Mouse (Mus musculus): ENCODE measurements around the gene A530064D06Rik. TPM values are rescaled to one million over a fixed set of nuclear protein-coding genes. Genes with fewer than 3 reads are reported as not detected.
"Not testable (repeated sequence)": the region's sequence is repeated elsewhere in the genome, so short reads cannot be mapped to it uniquely, and the experiment has no call there.

Gene A530064D06Rik
- polyA plus RNA-seq (2015; fragmentation: Nextera tagmentation; extraction: Ambion mirVana), result 0.05 TPM in 1 of 2 replicates, not detected in the other

GRCm38 (mm10) chr17:48167103-48167502, at the start of gene A530064D06Rik:
Gene A530064D06Rik, minus strand, starts transcription at chr17:48167275.
- H3K4me2 ChIP-seq (replicated peaks; ENCODE audit: low read depth); H3K9me3 ChIP-seq (ENCODE audit: control insufficient read depth, low read length); H3K9ac ChIP-seq (ENCODE audit: low read length); DNase-seq (ENCODE audit: low spot score); H3K36me3 ChIP-seq (ENCODE audit: control insufficient read depth, insufficient read depth, low read length); H3K27ac ChIP-seq (replicated peaks); ATAC-seq (ENCODE audit: low FRiP score, low TSS enrichment); H3K27me3 ChIP-seq (ENCODE audit: control insufficient read depth, insufficient read depth, low read length); H3K4me3 ChIP-seq (ENCODE audit: low read depth, low read length); H3K4me1 ChIP-seq (replicated peaks; ENCODE audit: control insufficient read depth, insufficient read depth): not testable (repeated sequence)
- 55% methylated on average over 2 of the region's 2 CpGs for WGBS

GRCm38 (mm10) chr17:48215429-48215828, 48.4 kb upstream of the A530064D06Rik start:
- Histone ChIP-seq H3K4me2 (replicated peaks; ENCODE audit: low read depth) (no peak overlapping the region), H3K36me3 (ENCODE audit: control insufficient read depth, insufficient read depth, low read length) (no peaks in the 10 kb centered on the region), H3K4me1 (replicated peaks; ENCODE audit: control insufficient read depth, insufficient read depth) (no peaks in the 10 kb centered on the region), H3K9ac (ENCODE audit: low read length) (no peak overlapping the region), H3K27ac (replicated peaks) (no peak overlapping the region), H3K9me3 (ENCODE audit: control insufficient read depth, low read length) (no peaks in the 10 kb centered on the region), H3K27me3 (ENCODE audit: control insufficient read depth, insufficient read depth, low read length) (no peaks in the 10 kb centered on the region), H3K4me3 (ENCODE audit: low read depth, low read length) (no peak overlapping the region)
- WGBS, result 81% methylated on average over 1 of the region's 1 CpGs
- TF ChIP-seq EP300 (optimal IDR thresholded peaks at IDR 0.05), result no peak
- TF ChIP-seq CTCF (IDR thresholded peaks at IDR 0.05; ENCODE audit: low read depth), result no peak
- DNase-seq (ENCODE audit: low spot score) (no peak), ATAC-seq (ENCODE audit: low FRiP score, low TSS enrichment) (no peak)

- no peak for ATAC-seq (ENCODE audit: low FRiP score, low TSS enrichment)
- 60% methylated on average over 5 of the region's 5 CpGs for WGBS
- Histone ChIP-seq H3K36me3 (ENCODE audit: control insufficient read depth, insufficient read depth, low read length) (no peaks in the 10 kb centered on the region), H3K9ac (ENCODE audit: low read length) (no peak overlapping the region), H3K27ac (replicated peaks) (no peak overlapping the region), H3K4me3 (ENCODE audit: low read depth, low read length) (no peak overlapping the region), H3K9me3 (ENCODE audit: control insufficient read depth, low read length) (no peaks in the 10 kb centered on the region), H3K27me3 (ENCODE audit: control insufficient read depth, insufficient read depth, low read length) (no peaks in the 10 kb centered on the region), H3K4me2 (replicated peaks; ENCODE audit: low read depth) (no peak overlapping the region), H3K4me1 (replicated peaks; ENCODE audit: control insufficient read depth, insufficient read depth) (no peaks in the 10 kb centered on the region)
- TF ChIP-seq EP300 (optimal IDR thresholded peaks at IDR 0.05) (no peak), CTCF (IDR thresholded peaks at IDR 0.05; ENCODE audit: low read depth) (no peak)
- no peak for DNase-seq (ENCODE audit: low spot score)
Measured at GRCm38 (mm10) chr17:48213511-48213910, 46.4 kb upstream of the A530064D06Rik start.

- H3K36me3 ChIP-seq (ENCODE audit: control insufficient read depth, insufficient read depth, low read length), result no peaks in the 10 kb centered on the region
- ATAC-seq (ENCODE audit: low FRiP score, low TSS enrichment), result no peak
- H3K4me1 ChIP-seq (replicated peaks; ENCODE audit: control insufficient read depth, insufficient read depth), result no peaks in the 10 kb centered on the region
- H3K27me3 ChIP-seq (ENCODE audit: control insufficient read depth, insufficient read depth, low read length), result no peaks in the 10 kb centered on the region
- H3K27ac ChIP-seq (replicated peaks), result no peak overlapping the region
- no peak overlapping the region for H3K4me3 ChIP-seq (ENCODE audit: low read depth, low read length)
- H3K9me3 ChIP-seq (ENCODE audit: control insufficient read depth, low read length), result no peaks in the 10 kb centered on the region
- TF ChIP-seq EP300 (optimal IDR thresholded peaks at IDR 0.05), result no peak
- TF ChIP-seq CTCF (IDR thresholded peaks at IDR 0.05; ENCODE audit: low read depth), result no peak
- 95% methylated on average over 12 of the region's 12 CpGs for WGBS
- no peak overlapping the region for H3K4me2 ChIP-seq (replicated peaks; ENCODE audit: low read depth)
- no peak overlapping the region for H3K9ac ChIP-seq (ENCODE audit: low read length)
- no peak for DNase-seq (ENCODE audit: low spot score)
Measured at GRCm38 (mm10) chr17:48212596-48212995, 45.5 kb upstream of the A530064D06Rik start.

- Histone ChIP-seq H3K4me3 (ENCODE audit: low read depth, low read length) (no peak overlapping the region), H3K4me2 (replicated peaks; ENCODE audit: low read depth) (no peak overlapping the region), H3K27me3 (ENCODE audit: control insufficient read depth, insufficient read depth, low read length) (no peaks in the 10 kb centered on the region), H3K9me3 (ENCODE audit: control insufficient read depth, low read length) (0 out of 2 replicates have a peak, but pooled peaks cover 2% of the 10 kb centered on the region), H3K27ac (replicated peaks) (no peak overlapping the region), H3K4me1 (replicated peaks; ENCODE audit: control insufficient read depth, insufficient read depth) (no peaks in the 10 kb centered on the region), H3K36me3 (ENCODE audit: control insufficient read depth, insufficient read depth, low read length) (no peaks in the 10 kb centered on the region), H3K9ac (ENCODE audit: low read length) (no peak overlapping the region)
- 94% methylated on average over 12 of the region's 12 CpGs for WGBS
- no peak for DNase-seq (ENCODE audit: low spot score)
- no peak for ATAC-seq (ENCODE audit: low FRiP score, low TSS enrichment)
- no peak for TF ChIP-seq CTCF (IDR thresholded peaks at IDR 0.05; ENCODE audit: low read depth)
- no peak for TF ChIP-seq EP300 (optimal IDR thresholded peaks at IDR 0.05)
Measured at GRCm38 (mm10) chr17:48203086-48203485, 36.0 kb upstream of the A530064D06Rik start.

GRCm38 (mm10) chr17:48192366-48192765, 25.3 kb upstream of the A530064D06Rik start:
- H3K9ac ChIP-seq (ENCODE audit: low read length), result no peak overlapping the region
- H3K4me3 ChIP-seq (ENCODE audit: low read depth, low read length), result no peak overlapping the region
- no peaks in the 10 kb centered on the region for H3K4me1 ChIP-seq (replicated peaks; ENCODE audit: control insufficient read depth, insufficient read depth)
- no peaks in the 10 kb centered on the region for H3K36me3 ChIP-seq (ENCODE audit: control insufficient read depth, insufficient read depth, low read length)
- no peaks in the 10 kb centered on the region for H3K9me3 ChIP-seq (ENCODE audit: control insufficient read depth, low read length)
- H3K27ac ChIP-seq (replicated peaks), result no peak overlapping the region
- no peak overlapping the region for H3K4me2 ChIP-seq (replicated peaks; ENCODE audit: low read depth)
- no peaks in the 10 kb centered on the region for H3K27me3 ChIP-seq (ENCODE audit: control insufficient read depth, insufficient read depth, low read length)
- WGBS, result 60% methylated on average over 2 of the region's 2 CpGs
- no peak for DNase-seq (ENCODE audit: low spot score)
- no peak for ATAC-seq (ENCODE audit: low FRiP score, low TSS enrichment)
- no peak for TF ChIP-seq EP300 (optimal IDR thresholded peaks at IDR 0.05)
- no peak for TF ChIP-seq CTCF (IDR thresholded peaks at IDR 0.05; ENCODE audit: low read depth)

Measured in stomach, postnatal 0 days (tissue).